Mouse (Mus musculus) neural tube, embryonic 13.5 days (tissue): Measurements from ENCODE around the gene Cct4. TPM values are rescaled to one million over a fixed set of nuclear protein-coding genes. Genes with fewer than 3 reads are reported as not detected.

Source experiments
- ATAC-seq: fragments of 200-750 bp; cut with Nextera tagmentation; 2 replicates; pipeline ENCODE4 v1.8.0; 2017; ENCODE audit warnings: low read depth, mild to moderate bottlenecking, moderate TSS enrichment, moderate library complexity
- H3K27ac ChIP-seq: fragments of 300-500 bp; sonication (generic); replicated peaks from 2 replicates; pipeline ENCODE4 v1.5.1; 2015; ENCODE audit warnings: moderate library complexity, mild to moderate bottlenecking, inconsistent platforms
- H3K27me3 ChIP-seq: fragments of 300-500 bp; sonication (generic); 2 replicates; pipeline ENCODE4 v1.6.1; 2015; ENCODE audit warnings: mild to moderate bottlenecking, inconsistent platforms
- H3K36me3 ChIP-seq: fragments of 300-500 bp; sonication (generic); 2 replicates; pipeline ENCODE4 v1.6.1; 2015; ENCODE audit warnings: mild to moderate bottlenecking, inconsistent platforms
- H3K4me1 ChIP-seq: fragments of 300-500 bp; sonication (generic); replicated peaks from 2 replicates; pipeline ENCODE4 v1.6.1; 2015; ENCODE audit warnings: inconsistent platforms
- H3K4me2 ChIP-seq: fragments of 300-500 bp; sonication (generic); 2 replicates; pipeline ENCODE4 v1.6.1; 2015; ENCODE audit warnings: inconsistent platforms, mild to moderate bottlenecking, moderate library complexity
- H3K4me3 ChIP-seq: fragments of 300-500 bp; sonication (generic); 2 replicates; pipeline ENCODE4 v1.5.1; 2015; ENCODE audit warnings: mild to moderate bottlenecking, inconsistent platforms
- H3K9ac ChIP-seq: fragments of 300-500 bp; sonication (generic); 2 replicates; pipeline ENCODE4 v1.6.1; 2015; ENCODE audit warnings: moderate library complexity, mild to moderate bottlenecking, inconsistent platforms
- H3K9me3 ChIP-seq: fragments of 300-500 bp; sonication (generic); 2 replicates; pipeline ENCODE4 v1.6.1; 2016; ENCODE audit warnings: inconsistent platforms
- WGBS: fragments of 180-500 bp; shearing (Covaris S2); methylation state at CpG from one replicate; pipeline ENCODE4 v1.1.7; 2015; 5-methylcytosine and 5-hydroxymethylcytosine counted together
- polyA plus RNA-seq: library from polyadenylated mRNA; unstranded; fragments of >200 nt; fragmentation: Nextera tagmentation; extraction: Ambion mirVana; gene quantifications from 2 replicates; pipeline ENCODE4 v1.2.1, GENCODE M21; 2015

Cct4 gene
- polyA plus RNA-seq, 1 experiment from 2014 or later: 306 TPM

DNA sequence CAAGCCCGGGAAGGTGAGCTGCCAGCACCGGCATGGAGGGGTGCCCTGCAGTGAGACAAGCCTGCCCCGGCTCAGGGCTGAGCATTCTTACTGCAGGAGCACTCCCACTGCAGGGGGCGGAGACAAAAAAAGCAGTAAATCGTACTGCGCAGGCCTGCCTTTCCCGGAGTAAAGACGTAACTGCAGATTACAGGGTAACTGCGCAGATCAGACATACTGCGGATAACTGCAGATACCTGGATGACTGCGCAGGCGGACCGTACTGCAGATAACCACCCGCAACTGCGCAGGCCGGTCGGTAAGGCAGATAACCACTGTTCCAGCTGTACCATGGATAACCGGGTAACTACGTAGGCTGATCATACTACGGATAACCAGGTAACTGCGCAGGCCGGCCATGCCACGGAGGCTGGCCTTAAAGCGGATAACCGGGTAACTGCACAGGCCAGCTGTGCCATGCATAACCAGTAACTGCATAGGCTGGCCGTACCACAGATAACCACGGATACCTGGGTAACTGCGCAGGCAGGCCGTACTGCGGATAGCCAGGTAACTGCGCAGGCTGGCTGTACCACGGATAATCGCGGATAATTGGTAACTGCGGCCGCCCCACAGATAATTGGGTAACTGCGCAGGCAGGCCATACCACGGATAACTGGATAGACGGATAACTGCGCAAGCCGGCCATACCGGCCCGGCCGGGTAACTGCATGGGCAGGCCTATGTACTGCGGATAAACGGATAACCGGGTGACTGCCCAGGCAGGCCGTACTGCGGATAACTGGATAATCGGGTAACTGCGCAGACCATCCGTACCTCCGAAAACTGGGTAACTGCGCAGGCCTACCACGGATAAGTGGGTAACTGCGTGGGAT lies 18.2 kb upstream of the Cct4 start, which contains the start of gene Zrsr1:
Gene Zrsr1 (plus strand): TSS at position 171 of the 875 bp plus-strand sequence.
- Histone ChIP-seq H3K27me3 (no peaks in the 10 kb centered on the region), H3K27ac (peak within 1 kb of the TSS; percentile 81), H3K4me2 (peak within 1 kb of the TSS; percentile 70), H3K4me1 (peaks cover 30% of the 10 kb centered on the region), H3K4me3 (peak within 1 kb of the TSS; percentile 60), H3K9me3 (peaks cover 41% of the 10 kb centered on the region), H3K36me3 (peaks cover 27% of the 10 kb centered on the region), H3K9ac (peak within 1 kb of the TSS; percentile 72)
- peak; percentile 85 for ATAC-seq
- 54% methylated on average over 56 of the region's 56 CpGs for WGBS

DNA sequence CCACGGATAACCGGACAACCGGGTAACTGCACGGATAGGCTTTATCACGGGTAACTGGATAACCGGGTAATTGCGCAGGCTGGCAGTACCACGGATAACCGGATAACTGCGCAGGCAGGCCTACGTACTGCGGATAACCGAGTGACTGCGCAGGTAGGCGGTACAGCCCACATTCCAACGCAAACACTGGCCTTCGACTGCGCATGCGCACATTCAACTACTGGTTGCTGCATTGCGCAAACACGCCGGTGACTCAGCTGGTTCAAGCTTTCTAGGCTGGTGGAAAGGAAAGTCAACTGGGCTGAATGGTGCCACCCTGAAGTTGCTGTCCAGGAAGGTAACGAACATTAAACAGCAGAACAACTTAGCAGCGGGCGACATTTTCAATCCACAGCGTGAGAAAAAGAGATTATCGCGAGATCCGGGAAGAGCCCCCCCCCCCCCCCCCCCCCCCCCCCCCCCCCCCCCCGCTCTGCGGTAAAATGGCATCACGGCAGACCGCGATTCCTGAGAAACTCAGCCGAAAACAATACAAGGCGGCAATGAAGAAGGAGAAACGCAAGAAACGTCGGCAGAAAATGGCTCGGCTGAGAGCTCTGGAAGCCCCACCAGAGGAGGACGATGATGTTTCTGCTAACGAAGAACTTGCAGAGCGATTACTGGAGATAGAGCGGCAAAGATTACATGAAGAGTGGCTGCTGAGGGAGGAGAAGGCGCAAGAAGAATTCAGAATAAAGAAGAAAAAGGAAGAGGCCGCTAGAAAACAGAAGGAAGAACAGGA lies 17.4 kb upstream of the Cct4 start:
- Histone ChIP-seq H3K9me3 (peaks cover 33% of the 10 kb centered on the region), H3K9ac (peak overlapping the region; percentile 73), H3K4me3 (peak overlapping the region; percentile 60), H3K36me3 (peaks cover 35% of the 10 kb centered on the region), H3K27ac (peak overlapping the region; percentile 82), H3K4me1 (peaks cover 39% of the 10 kb centered on the region), H3K27me3 (no peaks in the 10 kb centered on the region), H3K4me2 (peak overlapping the region; percentile 72)
- 48% methylated on average over 43 of the region's 46 CpGs for WGBS
- peak; percentile 69 for ATAC-seq

DNA sequence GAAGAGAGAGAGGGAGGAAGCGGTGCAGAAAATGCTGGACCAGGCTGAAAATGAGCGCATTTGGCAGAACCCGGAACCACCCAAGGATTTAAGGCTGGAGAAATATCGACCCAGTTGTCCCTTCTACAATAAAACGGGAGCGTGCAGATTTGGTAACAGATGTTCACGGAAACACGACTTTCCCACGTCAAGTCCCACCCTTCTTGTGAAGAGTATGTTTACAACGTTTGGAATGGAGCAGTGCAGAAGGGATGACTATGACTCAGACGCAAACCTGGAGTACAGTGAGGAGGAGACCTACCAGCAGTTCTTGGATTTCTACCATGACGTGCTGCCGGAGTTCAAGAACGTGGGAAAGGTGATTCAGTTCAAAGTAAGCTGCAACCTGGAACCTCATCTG lies 16.7 kb upstream of the Cct4 start:
- H3K4me1 ChIP-seq: peaks cover 43% of the 10 kb centered on the region
- no peaks in the 10 kb centered on the region for H3K27me3 ChIP-seq
- peaks cover 33% of the 10 kb centered on the region for H3K9me3 ChIP-seq
- H3K4me3 ChIP-seq: peak overlapping the region; percentile 60
- 46% methylated on average over 14 of the region's 14 CpGs for WGBS
- peak overlapping the region; percentile 73 for H3K9ac ChIP-seq
- peaks cover 39% of the 10 kb centered on the region for H3K36me3 ChIP-seq
- peak overlapping the region; percentile 82 for H3K27ac ChIP-seq
- H3K4me2 ChIP-seq: peak overlapping the region; percentile 72
- ATAC-seq: no peak

DNA sequence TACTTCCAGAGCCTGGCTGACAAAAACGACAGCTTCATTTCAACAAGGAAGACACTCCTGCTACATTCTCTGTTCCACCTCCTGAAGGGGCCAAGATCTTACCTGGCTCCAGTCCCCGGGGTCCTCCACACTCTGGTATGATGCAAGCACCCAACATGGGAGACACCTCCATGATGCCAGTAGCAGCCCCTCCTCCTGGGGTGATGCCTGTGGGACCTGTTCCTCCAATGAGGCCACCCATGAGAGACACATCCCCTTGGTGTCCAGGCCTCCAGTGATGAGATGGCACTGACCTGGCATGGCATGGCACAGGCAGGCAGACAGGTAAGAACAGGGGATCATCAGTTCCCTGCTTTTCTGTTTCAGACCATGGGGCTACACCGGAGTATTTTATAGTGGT lies 12.1 kb upstream of the Cct4 start:
- H3K9ac ChIP-seq: no peak overlapping the region
- no peaks in the 10 kb centered on the region for H3K27me3 ChIP-seq
- H3K27ac ChIP-seq: no peak overlapping the region
- ATAC-seq: no peak
- H3K9me3 ChIP-seq: 0 out of 2 replicates have a peak, but pooled peaks cover 8% of the 10 kb centered on the region
- 96% methylated on average over 3 of the region's 3 CpGs for WGBS
- H3K4me1 ChIP-seq: peaks cover 77% of the 10 kb centered on the region
- no peak overlapping the region for H3K4me3 ChIP-seq
- peaks cover 36% of the 10 kb centered on the region for H3K36me3 ChIP-seq
- no peak overlapping the region for H3K4me2 ChIP-seq

DNA sequence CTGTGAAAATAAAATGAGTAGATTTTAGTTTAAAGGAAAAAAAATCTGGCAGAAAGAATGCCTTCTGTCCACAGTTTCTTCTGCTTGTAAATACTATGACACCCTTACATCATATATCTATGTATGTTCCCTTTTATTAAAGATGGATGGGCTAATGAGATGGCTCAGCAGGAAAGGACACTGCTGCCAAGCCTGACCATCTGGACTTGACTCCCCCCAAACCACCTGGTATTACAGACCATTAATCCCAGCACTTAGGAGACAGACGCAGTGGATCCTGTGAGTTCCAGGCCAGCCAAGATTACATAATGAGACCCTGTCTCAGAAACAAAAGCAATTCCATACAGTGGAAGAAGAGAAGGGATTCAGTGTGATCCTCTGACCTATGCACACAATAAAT lies 11.6 kb upstream of the Cct4 start:
- Histone ChIP-seq H3K27me3 (no peaks in the 10 kb centered on the region), H3K27ac (no peak overlapping the region), H3K4me1 (peaks cover 77% of the 10 kb centered on the region), H3K4me3 (no peak overlapping the region), H3K9ac (no peak overlapping the region), H3K4me2 (no peak overlapping the region), H3K36me3 (peaks cover 31% of the 10 kb centered on the region), H3K9me3 (0 out of 2 replicates have a peak, but pooled peaks cover 3% of the 10 kb centered on the region)
- WGBS: 26% methylated on average over 1 of the region's 1 CpGs
- ATAC-seq: no peak

DNA sequence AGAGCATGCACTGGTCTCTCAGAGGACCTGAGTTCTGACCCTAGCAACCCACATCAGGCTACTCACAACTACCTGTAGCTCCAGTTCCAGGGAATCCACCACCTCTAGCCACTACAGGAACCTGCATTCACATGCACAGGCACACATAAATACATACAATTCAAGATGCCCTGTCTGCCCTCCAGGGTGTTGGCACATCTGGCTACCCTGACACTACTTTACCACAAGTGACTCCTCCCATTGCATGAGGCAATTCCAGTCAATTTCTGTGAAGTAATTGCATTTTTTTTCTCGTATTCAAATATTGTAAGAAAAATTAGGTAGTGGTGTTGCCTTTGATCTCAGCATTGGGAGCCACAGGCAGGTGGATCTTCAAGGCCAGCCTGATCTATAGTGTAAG lies 11.1 kb upstream of the Cct4 start:
- no peak for ATAC-seq
- H3K4me1 ChIP-seq: peaks cover 72% of the 10 kb centered on the region
- H3K9ac ChIP-seq: no peak overlapping the region
- H3K4me2 ChIP-seq: no peak overlapping the region
- peaks cover 26% of the 10 kb centered on the region for H3K36me3 ChIP-seq
- no peak overlapping the region for H3K27ac ChIP-seq
- H3K9me3 ChIP-seq: no peaks in the 10 kb centered on the region
- 85% methylated on average over 1 of the region's 1 CpGs for WGBS
- no peak overlapping the region for H3K4me3 ChIP-seq
- no peaks in the 10 kb centered on the region for H3K27me3 ChIP-seq

DNA sequence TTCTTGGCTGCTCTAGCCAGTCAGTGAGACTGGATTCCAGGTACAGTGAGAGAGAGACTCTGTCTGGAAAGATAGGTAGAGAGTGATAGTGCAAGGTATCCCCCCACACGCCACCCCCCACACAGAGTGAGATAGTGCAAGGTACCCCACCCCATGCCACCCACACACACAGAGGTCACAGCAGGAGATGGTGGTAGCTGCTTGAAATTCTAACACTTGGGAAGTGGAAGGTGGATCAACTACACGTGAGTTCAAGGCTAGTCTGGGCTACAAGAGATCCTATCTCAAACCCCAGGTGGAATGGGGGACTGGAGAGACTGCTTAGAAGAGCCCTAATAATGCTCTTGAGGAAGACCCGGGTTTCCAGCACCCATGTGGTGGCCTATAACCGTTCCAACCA lies 9.3 kb upstream of the Cct4 start:
- peak; percentile 9; the same call in 1 of the 2 replicates for ATAC-seq
- Histone ChIP-seq H3K4me3 (peak overlapping the region; percentile 65), H3K27ac (no peak overlapping the region), H3K4me1 (peaks cover 57% of the 10 kb centered on the region), H3K27me3 (no peaks in the 10 kb centered on the region), H3K9ac (peak overlapping the region; percentile 78), H3K36me3 (peaks cover 23% of the 10 kb centered on the region), H3K4me2 (peak overlapping the region; percentile 84), H3K9me3 (no peaks in the 10 kb centered on the region)
- WGBS: 43% methylated on average over 4 of the region's 4 CpGs

DNA sequence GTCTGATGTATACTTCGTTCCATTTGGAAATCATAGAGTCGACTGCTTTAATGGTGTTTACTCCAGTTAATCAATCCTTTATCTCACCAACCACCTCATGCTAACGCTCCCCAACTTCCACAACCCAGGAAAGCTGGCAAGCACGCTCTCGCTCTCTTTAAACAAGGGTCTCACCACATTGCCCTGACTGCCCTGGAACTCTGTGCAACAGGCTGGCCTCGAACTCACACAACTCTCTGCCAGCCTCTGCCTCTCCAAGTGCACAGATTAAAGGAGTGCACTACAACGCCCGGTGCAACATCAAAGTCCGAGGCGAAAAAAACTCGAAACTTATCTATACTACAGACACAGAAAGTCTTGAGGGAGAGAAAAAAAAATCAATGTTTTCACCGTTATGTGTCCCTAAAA lies 8.8 kb upstream of the Cct4 start:
- peak overlapping the region; percentile 84 for H3K4me2 ChIP-seq
- WGBS: 3% methylated on average over 12 of the region's 12 CpGs

DNA sequence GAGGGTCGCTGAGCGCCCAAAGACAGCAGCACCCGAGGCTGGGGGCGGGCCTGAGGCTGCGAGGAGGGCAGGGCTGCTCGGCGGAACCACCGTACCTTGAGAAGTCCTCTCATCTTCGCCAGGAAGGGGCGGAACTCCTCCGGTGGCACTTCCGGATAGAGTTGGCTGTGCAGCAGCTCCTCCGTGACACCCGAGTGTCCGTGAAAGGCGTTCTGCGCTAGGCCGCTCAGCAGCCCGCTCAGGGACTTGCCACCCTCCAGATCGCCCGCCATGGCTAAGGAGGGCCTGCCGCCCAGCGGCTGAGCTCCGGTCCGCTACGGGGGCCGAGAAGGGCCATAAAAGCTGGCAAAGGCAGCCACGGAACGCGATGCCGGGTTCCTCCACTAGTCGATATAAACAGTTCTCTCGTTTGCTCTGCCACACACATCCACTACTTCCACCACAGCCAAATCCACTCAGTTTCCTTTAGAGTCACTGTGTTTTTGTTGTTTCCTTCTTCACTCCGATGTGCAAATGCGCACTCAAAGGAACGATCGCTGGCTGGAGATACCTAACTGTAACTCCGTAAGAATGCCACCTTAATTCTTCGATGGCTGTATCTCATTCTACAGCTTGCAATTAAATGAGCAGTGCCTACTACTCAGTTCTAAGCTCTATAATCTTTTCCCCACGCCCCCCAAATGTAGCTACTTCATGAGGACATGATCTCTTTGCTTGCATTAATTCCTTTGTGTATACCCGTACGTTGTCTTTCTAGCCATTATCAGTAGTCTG lies 8.1 kb upstream of the Cct4 start, which contains the start of the genes Gm28048 and Commd1:
Gene Gm28048 (minus strand): TSS at position 107 of the 774 bp plus-strand sequence.
Gene Commd1 (minus strand): TSS at position 399 of the 774 bp plus-strand sequence.
- peak within 1 kb of the TSS; percentile 84 for H3K4me2 ChIP-seq
- peak within 1 kb of the TSS; percentile 95 for H3K27ac ChIP-seq
- WGBS: 4% methylated on average over 41 of the region's 42 CpGs
- H3K4me1 ChIP-seq: peaks cover 46% of the 10 kb centered on the region
- ATAC-seq: peak; percentile 95
- peaks cover 12% of the 10 kb centered on the region for H3K36me3 ChIP-seq
- no peaks in the 10 kb centered on the region for H3K27me3 ChIP-seq
- no peaks in the 10 kb centered on the region for H3K9me3 ChIP-seq
- peak within 1 kb of the TSS; percentile 78 for H3K9ac ChIP-seq
- peak within 1 kb of the TSS; percentile 65 for H3K4me3 ChIP-seq

More for the DNA sequence above, 8.8 kb upstream of the Cct4 start:
- H3K27ac ChIP-seq: peak overlapping the region; percentile 95
- H3K36me3 ChIP-seq: peaks cover 19% of the 10 kb centered on the region
- no peaks in the 10 kb centered on the region for H3K27me3 ChIP-seq
- H3K9me3 ChIP-seq: no peaks in the 10 kb centered on the region
- H3K4me1 ChIP-seq: peaks cover 52% of the 10 kb centered on the region
- peak; percentile 59 for ATAC-seq
- H3K9ac ChIP-seq: peak overlapping the region; percentile 78
- H3K4me3 ChIP-seq: peak overlapping the region; percentile 65

DNA sequence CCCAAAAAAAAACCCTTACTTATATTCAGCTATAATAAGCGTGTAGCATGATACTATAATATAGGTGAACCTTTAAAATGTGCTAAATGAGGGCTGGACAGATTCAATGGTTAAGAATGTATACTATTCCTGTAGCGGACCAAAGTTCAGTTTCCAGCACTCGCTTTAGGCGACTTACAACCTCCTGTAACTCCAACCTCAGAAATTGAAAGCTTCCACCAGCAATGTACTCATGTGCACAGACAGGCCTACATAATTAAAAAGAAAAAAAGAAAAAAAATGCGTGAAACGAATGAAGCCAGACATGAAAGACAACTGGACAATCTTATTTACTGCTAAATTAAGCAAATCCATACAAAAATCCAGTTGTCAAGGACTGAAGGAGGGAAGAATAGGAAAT lies 7.5 kb upstream of the Cct4 start:
- H3K27me3 ChIP-seq: no peaks in the 10 kb centered on the region
- peaks cover 39% of the 10 kb centered on the region for H3K4me1 ChIP-seq
- peak overlapping the region; percentile 84 for H3K4me2 ChIP-seq
- peak overlapping the region; percentile 65; the same call in 1 of the 2 replicates for H3K4me3 ChIP-seq
- no peak for ATAC-seq
- no peak overlapping the region for H3K9ac ChIP-seq
- no peaks in the 10 kb centered on the region for H3K9me3 ChIP-seq
- WGBS: 77% methylated on average over 6 of the region's 6 CpGs
- H3K27ac ChIP-seq: peak overlapping the region; percentile 95; the same call in 1 of the 2 replicates
- H3K36me3 ChIP-seq: peaks cover 6% of the 10 kb centered on the region

DNA sequence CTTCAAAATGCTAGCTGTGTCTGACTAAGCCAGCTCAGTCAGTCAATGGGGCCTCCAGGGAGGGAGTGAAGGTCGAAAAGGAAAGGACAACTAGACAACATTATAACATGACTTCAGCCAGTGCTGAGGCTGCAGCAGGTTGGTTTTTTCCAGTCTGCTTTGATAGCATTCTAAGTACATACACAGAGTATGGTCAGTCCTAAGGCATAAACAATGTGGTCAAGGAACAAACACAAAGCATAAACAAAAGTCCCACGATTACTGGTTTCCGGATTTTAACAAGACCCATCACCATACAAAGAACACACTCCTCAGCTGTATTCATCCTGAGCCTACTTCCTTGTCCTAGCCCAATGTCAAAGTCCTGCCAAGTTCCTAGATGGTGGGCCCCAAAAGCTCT lies 4.8 kb upstream of the Cct4 start:
- H3K4me2 ChIP-seq: no peak overlapping the region
- H3K9ac ChIP-seq: no peak overlapping the region
- peaks cover 23% of the 10 kb centered on the region for H3K4me1 ChIP-seq
- ATAC-seq: no peak
- H3K9me3 ChIP-seq: no peaks in the 10 kb centered on the region
- H3K27ac ChIP-seq: no peak overlapping the region
- no peaks in the 10 kb centered on the region for H3K36me3 ChIP-seq
- 81% methylated on average over 3 of the region's 3 CpGs for WGBS
- no peak overlapping the region for H3K4me3 ChIP-seq
- H3K27me3 ChIP-seq: no peaks in the 10 kb centered on the region
